Comparison of ENCODE assay signal across 14 mouse cellular contexts in genomic region chr2:76631600-76631999, GRCm38 (mm10). TPM values are rescaled to one million over a fixed set of nuclear protein-coding genes. Genes with fewer than 3 reads are reported as not detected.
"Had no signal": no experiment of that assay in that cellular context is flagged by ENCODE, and none has a peak within 500 bp of the region (broad histone marks: within the 10 kb centered on the region; RNA-seq: fewer than 3 reads in every experiment).

No protein-coding gene starts in this region.

- H3K9me3 ChIP-seq: limb, embryonic 10.5 days; liver, embryonic 13.5 days; lung, embryonic 15.5 days; midbrain, embryonic 12.5 days had no signal

- H3K4me1 ChIP-seq: limb, embryonic 10.5 days; liver, embryonic 13.5 days; lung, embryonic 15.5 days; megakaryocyte, embryonic 14.5 days; midbrain, embryonic 12.5 days had no signal

- H3K27ac ChIP-seq: kidney, postnatal 0 days; limb, embryonic 10.5 days; liver, embryonic 13.5 days; lung, embryonic 15.5 days; macrophage; midbrain, embryonic 12.5 days had no signal

- H3K27me3 ChIP-seq: liver, embryonic 13.5 days; lung, embryonic 15.5 days; megakaryocyte, embryonic 14.5 days; midbrain, embryonic 12.5 days had no signal

- H3K4me3 ChIP-seq: limb, embryonic 10.5 days; liver, embryonic 13.5 days; lung, embryonic 15.5 days; megakaryocyte, embryonic 14.5 days; midbrain, embryonic 12.5 days had no signal

- H3K4me2 ChIP-seq: liver, embryonic 13.5 days; lung, embryonic 15.5 days; midbrain, embryonic 12.5 days had no signal

- H3K9ac ChIP-seq: liver, embryonic 13.5 days; liver, postnatal 0 days; lung, embryonic 15.5 days; midbrain, embryonic 12.5 days had no signal

- ATAC-seq: liver, postnatal 0 days had no signal

- DNase-seq: kidney, adult 8-10 months; kidney, postnatal 36 days; liver, embryonic 13.5 days; liver, postnatal 0 days; lung, postnatal 14 days; right cerebral cortex, postnatal 14 days; thymus, postnatal 4 days had no signal

RNA-seq across cellular contexts. Expression of gene Pjvk, which starts 16.7 kb away (rescaled TPM):
- total RNA-seq: midbrain, postnatal 0 days had no signal
- polyA plus RNA-seq: liver, embryonic 13.5 days; liver, postnatal 0 days had no signal
